Mouse (Mus musculus) erythroblast, embryonic 14.5 days (primary cell): Measurements from ENCODE around the gene Gm21954.

ENCODE experiments used
- GATA1 ChIP-seq: IDR thresholded peaks from 2 replicates; pipeline ENCODE4 v1.6.1; 2012; ENCODE audit warnings: low read length, inconsistent platforms, mixed read lengths
- TAL1 ChIP-seq: IDR thresholded peaks from 3 replicates; pipeline ENCODE4 v1.6.1; 2012; ENCODE audit warnings: low read length, inconsistent platforms, mixed read lengths

DNA sequence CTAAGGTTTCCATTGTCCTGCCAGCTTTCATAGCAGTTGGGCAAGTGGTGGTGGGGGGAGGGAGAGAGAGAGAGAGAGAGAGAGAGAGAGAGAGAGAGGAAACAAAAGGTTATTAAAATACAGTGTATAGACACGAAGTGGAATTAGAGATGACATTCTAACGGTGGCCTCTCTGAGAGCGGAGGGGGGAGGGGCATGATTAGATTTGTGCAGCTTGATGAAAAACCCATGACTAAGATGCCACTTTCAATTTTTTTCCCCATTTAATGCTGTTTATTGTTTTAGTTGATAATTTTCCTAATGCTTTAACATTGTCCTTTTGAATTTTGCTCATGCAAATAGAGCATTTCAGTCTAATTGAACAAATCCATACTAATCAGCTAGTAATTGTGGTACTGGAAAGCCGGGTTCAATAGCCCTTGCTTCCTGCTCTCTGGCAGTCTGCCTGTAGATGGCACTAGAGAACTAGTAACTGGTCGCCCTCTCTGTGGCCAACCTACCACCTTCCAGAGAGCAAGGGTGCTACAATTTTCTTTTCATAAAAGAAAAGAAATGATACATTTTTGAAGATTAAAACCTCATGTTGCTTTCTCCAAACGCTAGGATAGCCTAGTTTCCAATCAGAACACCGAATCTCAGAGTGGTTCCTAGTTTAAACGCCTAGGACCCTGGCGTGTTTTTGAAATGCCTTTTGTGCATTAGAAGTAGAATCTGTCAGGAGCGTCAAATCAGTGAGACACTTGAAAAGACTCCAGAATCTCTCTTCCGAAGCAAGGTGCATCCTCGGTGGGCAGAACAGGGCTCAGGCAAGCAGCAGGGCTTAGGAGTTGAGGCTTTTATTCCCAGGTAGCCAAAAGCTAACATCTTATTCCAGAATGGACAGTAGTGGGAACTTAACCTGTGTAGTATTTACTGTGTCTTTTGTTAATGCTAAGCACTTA lies 48.5 kb upstream of the Gm21954 start:
- TF ChIP-seq TAL1 (no peak), GATA1 (no peak)
